Mouse (Mus musculus) bone marrow macrophage, adult 2 months (primary cell): ENCODE measurements at regions not wholly inside any gene's neighbourhood (a gene's known extent, or its start where the extent isn't known, plus 50 kb on each side); places are given as distances from the start of the nearest gene placed in this dataset.

Experiments used
- CTCF ChIP-seq: IDR thresholded peaks from 2 replicates; pipeline ENCODE4 v1.5.1; 2012; ENCODE audit warnings: low read depth, mild to moderate bottlenecking, low read length, moderate library complexity
- POLR2A ChIP-seq: IDR thresholded peaks from 2 replicates; pipeline ENCODE4 v1.6.1; 2012; ENCODE audit warnings: mild to moderate bottlenecking, low read depth, low read length, borderline replicate concordance

DNA sequence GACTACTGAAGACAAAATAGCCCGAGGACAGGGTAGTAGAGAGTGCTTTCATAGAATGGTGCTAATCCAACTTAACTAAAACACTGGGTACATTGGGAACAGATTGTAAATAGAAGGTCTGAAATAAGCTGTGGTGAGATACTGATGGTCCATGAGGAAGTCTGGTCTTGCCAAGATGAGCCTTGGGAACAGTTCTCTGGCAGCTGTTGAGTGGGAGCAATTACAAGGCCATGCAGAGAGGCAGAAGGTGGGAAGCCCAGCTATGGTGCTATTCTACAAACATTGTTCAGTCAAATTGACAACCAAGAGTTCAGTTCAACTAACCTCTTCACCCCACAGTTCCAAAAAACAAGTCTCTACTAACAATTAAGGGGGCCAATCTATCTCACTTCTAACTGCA, 92.5 kb upstream of the Tenm4 start:
- TF ChIP-seq CTCF (no peak), POLR2A (no peak)
